Mouse (Mus musculus): ENCODE data around the gene Opcml. TPM values are rescaled to one million over a fixed set of nuclear protein-coding genes. Genes with fewer than 3 reads are reported as not detected.

Gene Opcml
- total and polyA plus RNA-seq, 2 experiments from 2014 or later, result 48.3 to 88.2 TPM

DNA sequence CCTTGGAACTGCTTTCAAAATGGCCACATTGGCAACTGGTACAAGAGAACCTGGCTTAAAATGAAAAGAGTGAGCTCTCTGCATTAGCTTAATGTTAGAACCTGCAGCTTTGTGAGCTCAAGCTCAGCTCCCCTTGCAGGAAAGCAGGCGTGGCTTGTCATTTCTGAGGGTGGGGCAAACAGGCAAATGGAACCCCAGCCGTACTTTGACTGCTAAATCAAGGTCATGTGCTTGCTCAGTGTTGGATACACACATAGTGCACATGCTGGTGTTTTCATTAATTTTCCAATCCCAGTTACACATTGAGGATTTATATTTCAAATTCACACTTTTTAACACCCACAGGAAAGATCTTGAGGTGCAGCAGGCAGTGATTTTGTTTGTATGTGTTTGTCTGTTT, 781.1 kb downstream of the Opcml start:
- Histone ChIP-seq H3K27me3 (ENCODE audit: insufficient read depth, low read length) (no peaks in the 10 kb centered on the region), H3K4me3 (ENCODE audit: low read length) (no peak overlapping the region), H3K36me3 (ENCODE audit: insufficient read depth, low read length) (no peaks in the 10 kb centered on the region), H3K4me1 (ENCODE audit: insufficient read depth, low read length) (peaks cover 15% of the 10 kb centered on the region; the same call in 1 of the 2 replicates), H3K9me3 (ENCODE audit: low read length) (no peaks in the 10 kb centered on the region), H3K27ac (no peak overlapping the region), H3K4me2 (ENCODE audit: low read depth, low read length) (no peak overlapping the region), H3K9ac (replicated peaks; ENCODE audit: low read length) (no peak overlapping the region)
- ATAC-seq (no peak), DNase-seq (ENCODE audit: low spot score) (no peak)
- WGBS, result 68% methylated on average over 2 of the region's 2 CpGs
- TF ChIP-seq CTCF (IDR thresholded peaks at IDR 0.05; ENCODE audit: low read depth), result no peak

DNA sequence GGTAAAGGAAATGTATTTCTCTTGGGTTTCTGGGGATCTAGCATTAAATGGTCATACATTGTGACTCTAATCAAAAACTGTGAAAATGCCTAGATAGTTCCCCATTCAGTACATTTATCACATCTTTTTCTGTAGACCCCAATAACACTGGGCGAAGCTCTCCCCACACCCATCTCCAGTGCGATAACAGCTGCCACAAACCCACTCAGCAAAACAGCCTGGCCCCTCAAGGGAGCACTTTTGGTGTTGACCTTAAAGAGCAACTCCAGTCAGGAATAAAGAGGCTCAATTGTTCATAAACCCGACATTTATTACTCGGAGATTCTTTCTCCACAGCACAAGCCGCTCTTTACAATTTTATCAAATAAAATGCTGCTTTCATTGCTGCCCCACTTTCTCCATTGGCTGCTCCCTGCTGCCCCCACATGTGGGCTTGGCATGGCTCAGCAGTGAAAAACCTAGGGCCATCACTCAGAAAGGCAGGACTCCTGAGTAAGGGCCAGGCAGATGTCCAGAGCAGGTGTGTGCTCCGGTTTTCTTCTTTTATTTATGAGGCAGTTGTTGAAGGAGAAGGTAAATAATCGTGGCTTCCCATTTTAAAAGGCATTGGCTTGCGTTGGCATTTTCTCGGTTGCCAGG, 781.7 kb downstream of the Opcml start:
- Histone ChIP-seq H3K4me3 (ENCODE audit: low read length) (no peak overlapping the region), H3K9me3 (ENCODE audit: low read length) (no peaks in the 10 kb centered on the region), H3K4me1 (ENCODE audit: insufficient read depth, low read length) (peaks cover 15% of the 10 kb centered on the region; the same call in 1 of the 2 replicates), H3K36me3 (ENCODE audit: insufficient read depth, low read length) (no peaks in the 10 kb centered on the region), H3K27ac (no peak overlapping the region), H3K9ac (replicated peaks; ENCODE audit: low read length) (no peak overlapping the region), H3K4me2 (ENCODE audit: low read depth, low read length) (no peak overlapping the region), H3K27me3 (ENCODE audit: insufficient read depth, low read length) (no peaks in the 10 kb centered on the region)
- DNase-seq (ENCODE audit: low spot score) (peak; percentile 30), ATAC-seq (no peak)
- TF ChIP-seq CTCF (IDR thresholded peaks at IDR 0.05; ENCODE audit: low read depth), result 0 out of 2 replicates have a peak, but pooled peaks have one; percentile 21
- 65% methylated on average over 9 of the region's 9 CpGs for WGBS

DNA sequence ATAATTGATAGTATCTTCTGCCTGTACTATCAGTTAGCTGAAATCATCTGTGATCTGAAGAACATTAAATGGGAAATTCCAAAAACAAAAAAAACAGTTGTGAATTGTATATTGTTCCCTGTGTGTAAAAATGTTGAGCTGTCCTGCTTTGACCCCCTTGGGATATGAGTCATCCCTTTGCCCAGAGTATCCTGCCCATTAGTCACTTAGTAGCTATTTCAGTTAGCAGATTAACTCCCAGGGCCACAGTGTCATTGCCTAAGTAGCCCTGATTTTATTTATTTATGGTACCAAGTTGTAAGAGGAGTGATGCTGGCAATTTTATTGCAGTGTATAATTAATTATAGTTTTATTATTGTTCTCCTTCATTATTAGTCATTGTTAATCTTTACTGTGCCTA, 788.2 kb downstream of the Opcml start:
- ATAC-seq (no peak), DNase-seq (ENCODE audit: low spot score) (no peak)
- Histone ChIP-seq H3K4me2 (ENCODE audit: low read depth, low read length) (no peak overlapping the region), H3K36me3 (ENCODE audit: insufficient read depth, low read length) (no peaks in the 10 kb centered on the region), H3K9me3 (ENCODE audit: low read length) (no peaks in the 10 kb centered on the region), H3K4me1 (ENCODE audit: insufficient read depth, low read length) (no peaks in the 10 kb centered on the region), H3K4me3 (ENCODE audit: low read length) (no peak overlapping the region), H3K9ac (replicated peaks; ENCODE audit: low read length) (no peak overlapping the region), H3K27ac (no peak overlapping the region), H3K27me3 (ENCODE audit: insufficient read depth, low read length) (no peaks in the 10 kb centered on the region)
- no peak for TF ChIP-seq CTCF (IDR thresholded peaks at IDR 0.05; ENCODE audit: low read depth)

DNA sequence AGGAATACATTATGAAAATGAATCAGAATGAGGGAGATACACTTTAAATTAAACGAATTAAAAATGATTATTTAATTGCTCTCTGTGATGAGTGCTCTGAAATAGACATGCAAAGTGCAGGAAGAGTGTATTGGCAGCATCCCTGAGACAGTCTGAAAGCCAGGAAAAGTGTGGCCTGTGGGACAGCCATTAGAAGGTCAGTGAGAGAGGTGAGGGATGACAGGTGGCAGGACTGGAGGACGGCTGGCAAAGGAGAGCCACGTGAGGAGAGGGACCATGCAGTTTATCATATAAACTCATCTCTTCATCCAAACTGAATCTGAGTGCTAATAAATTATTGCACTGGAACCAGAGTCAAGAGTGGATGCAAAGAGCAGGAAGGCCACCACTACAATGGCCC, 796.7 kb downstream of the Opcml start:
- no peaks in the 10 kb centered on the region for H3K36me3 ChIP-seq (ENCODE audit: insufficient read depth, low read length)
- H3K4me3 ChIP-seq (ENCODE audit: low read length), result no peak overlapping the region
- H3K4me1 ChIP-seq (ENCODE audit: insufficient read depth, low read length), result no peaks in the 10 kb centered on the region
- no peak overlapping the region for H3K27ac ChIP-seq
- no peak overlapping the region for H3K4me2 ChIP-seq (ENCODE audit: low read depth, low read length)
- H3K27me3 ChIP-seq (ENCODE audit: insufficient read depth, low read length), result no peaks in the 10 kb centered on the region
- TF ChIP-seq CTCF (IDR thresholded peaks at IDR 0.05; ENCODE audit: low read depth), result no peak
- ATAC-seq (no peak), DNase-seq (ENCODE audit: low spot score) (no peak)
- no peaks in the 10 kb centered on the region for H3K9me3 ChIP-seq (ENCODE audit: low read length)
- no peak overlapping the region for H3K9ac ChIP-seq (replicated peaks; ENCODE audit: low read length)
- WGBS, result 69% methylated on average over 3 of the region's 3 CpGs

DNA sequence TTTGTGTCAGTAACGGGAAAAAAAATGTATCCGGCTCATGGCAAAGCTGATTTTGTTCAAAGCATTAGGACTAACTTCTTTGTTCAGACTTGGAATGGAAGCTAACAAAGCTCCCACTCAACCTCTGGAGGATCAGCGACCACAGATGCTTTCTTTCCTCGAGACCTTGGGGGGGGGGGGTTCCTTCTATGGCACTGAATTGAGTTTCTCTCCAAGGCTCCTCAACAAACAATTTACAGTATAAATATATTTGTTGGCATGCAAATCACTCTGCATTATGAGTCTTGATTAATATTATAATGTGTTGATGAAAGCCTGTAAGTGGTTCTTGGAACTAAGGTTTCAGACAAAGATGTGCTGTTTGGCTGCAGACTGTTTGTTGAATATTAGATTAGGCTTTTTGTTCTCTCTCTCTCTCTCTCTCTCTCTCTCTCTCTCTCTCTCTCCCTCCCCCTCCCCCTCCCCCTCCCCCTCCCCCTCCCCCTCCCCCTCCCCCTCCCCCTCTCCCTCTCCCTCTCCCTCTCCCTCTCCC, 797.3 kb downstream of the Opcml start:
- H3K27ac ChIP-seq, result no peak overlapping the region
- ATAC-seq (no peak), DNase-seq (ENCODE audit: low spot score) (no peak)
- TF ChIP-seq CTCF (IDR thresholded peaks at IDR 0.05; ENCODE audit: low read depth), result no peak
- no peaks in the 10 kb centered on the region for H3K36me3 ChIP-seq (ENCODE audit: insufficient read depth, low read length)
- no peaks in the 10 kb centered on the region for H3K9me3 ChIP-seq (ENCODE audit: low read length)
- H3K4me3 ChIP-seq (ENCODE audit: low read length), result no peak overlapping the region
- WGBS, result 58% methylated on average over 4 of the region's 4 CpGs
- H3K4me2 ChIP-seq (ENCODE audit: low read depth, low read length), result no peak overlapping the region
- H3K27me3 ChIP-seq (ENCODE audit: insufficient read depth, low read length), result no peaks in the 10 kb centered on the region
- no peak overlapping the region for H3K9ac ChIP-seq (replicated peaks; ENCODE audit: low read length)
- H3K4me1 ChIP-seq (ENCODE audit: insufficient read depth, low read length), result no peaks in the 10 kb centered on the region

DNA sequence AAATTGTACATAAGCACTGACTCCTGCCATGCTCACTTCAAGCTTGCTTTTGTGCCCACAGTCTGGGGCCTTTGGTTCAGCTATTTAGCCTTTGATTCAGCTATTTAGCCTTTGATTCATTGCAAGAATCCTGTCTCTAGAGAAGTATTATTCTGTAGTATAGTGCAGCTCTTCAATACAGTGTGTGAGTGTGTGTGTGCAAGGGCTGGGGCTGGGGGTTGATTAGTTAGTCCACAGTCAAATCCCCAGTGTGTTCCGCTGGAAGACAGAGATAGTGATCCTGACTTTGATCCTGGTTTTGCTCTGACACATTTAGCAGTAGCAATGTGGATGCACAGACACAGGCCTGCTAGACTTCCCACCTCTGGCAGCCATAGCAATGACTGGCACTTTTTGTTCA, 797.9 kb downstream of the Opcml start:
- TF ChIP-seq CTCF (IDR thresholded peaks at IDR 0.05; ENCODE audit: low read depth), result no peak
- DNase-seq (ENCODE audit: low spot score) (peak; percentile 18), ATAC-seq (no peak)
- no peaks in the 10 kb centered on the region for H3K4me1 ChIP-seq (ENCODE audit: insufficient read depth, low read length)
- H3K9me3 ChIP-seq (ENCODE audit: low read length), result no peaks in the 10 kb centered on the region
- 71% methylated on average over 1 of the region's 1 CpGs for WGBS
- H3K27me3 ChIP-seq (ENCODE audit: insufficient read depth, low read length), result no peaks in the 10 kb centered on the region
- no peaks in the 10 kb centered on the region for H3K36me3 ChIP-seq (ENCODE audit: insufficient read depth, low read length)
- no peak overlapping the region for H3K4me2 ChIP-seq (ENCODE audit: low read depth, low read length)
- H3K9ac ChIP-seq (replicated peaks; ENCODE audit: low read length), result no peak overlapping the region
- H3K4me3 ChIP-seq (ENCODE audit: low read length), result no peak overlapping the region
- no peak overlapping the region for H3K27ac ChIP-seq

DNA sequence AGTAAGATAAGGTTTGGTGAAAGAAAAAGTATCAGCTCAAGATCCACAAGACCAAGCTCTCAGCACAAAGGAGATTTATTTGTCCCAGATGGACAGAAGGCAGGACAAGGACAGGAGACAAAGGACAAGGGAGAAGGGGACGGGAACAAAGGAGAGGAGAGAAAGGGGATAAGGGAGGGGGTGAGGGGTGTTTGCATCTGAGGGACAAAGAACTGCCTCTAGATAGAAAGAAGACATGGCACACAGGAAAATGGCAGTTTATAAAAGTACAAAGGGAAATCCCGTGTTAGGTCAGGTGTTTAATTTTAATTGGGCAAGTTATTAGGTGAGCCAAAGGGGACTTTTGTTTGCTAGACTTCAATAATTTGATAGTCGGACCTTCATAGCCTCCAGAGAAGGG, 801.6 kb downstream of the Opcml start:
- no peak for TF ChIP-seq CTCF (IDR thresholded peaks at IDR 0.05; ENCODE audit: low read depth)
- no peaks in the 10 kb centered on the region for H3K27me3 ChIP-seq (ENCODE audit: insufficient read depth, low read length)
- no peaks in the 10 kb centered on the region; the same call in 1 of the 2 replicates for H3K4me1 ChIP-seq (ENCODE audit: insufficient read depth, low read length)
- no peak overlapping the region for H3K9ac ChIP-seq (replicated peaks; ENCODE audit: low read length)
- no peak overlapping the region for H3K4me2 ChIP-seq (ENCODE audit: low read depth, low read length)
- no peak overlapping the region for H3K27ac ChIP-seq
- 27% methylated on average over 3 of the region's 3 CpGs for WGBS
- H3K9me3 ChIP-seq (ENCODE audit: low read length), result no peaks in the 10 kb centered on the region
- no peak overlapping the region for H3K4me3 ChIP-seq (ENCODE audit: low read length)
- ATAC-seq (no peak), DNase-seq (ENCODE audit: low spot score) (no peak)
- H3K36me3 ChIP-seq (ENCODE audit: insufficient read depth, low read length), result no peaks in the 10 kb centered on the region
